Mouse (Mus musculus): ENCODE measurements around the gene Dlgap1. TPM values are rescaled to one million over a fixed set of nuclear protein-coding genes. Genes with fewer than 3 reads are reported as not detected.

Gene Dlgap1
- polyA plus RNA-seq, 1 experiment, result 310 TPM

DNA sequence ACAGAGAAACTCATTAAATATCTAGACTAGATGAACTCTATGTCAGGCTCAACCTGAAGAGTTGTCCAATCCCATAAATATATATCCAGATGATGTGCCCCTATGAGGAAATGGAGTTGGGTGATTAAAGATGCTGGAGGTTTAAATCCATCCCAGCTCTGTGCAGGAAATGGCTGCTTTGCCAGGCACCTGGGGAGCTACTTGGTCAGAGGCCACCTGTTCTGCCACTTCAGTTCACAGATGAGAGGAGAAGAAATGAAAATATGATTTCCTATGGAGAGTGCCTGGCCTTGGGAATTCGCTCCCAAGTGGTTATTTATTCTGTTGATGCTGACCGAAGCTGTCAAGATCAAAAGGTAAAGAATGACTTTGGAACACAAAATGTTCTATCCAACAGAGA is 160.3 kb downstream of the Dlgap1 start:
- Histone ChIP-seq H3K4me1 (ENCODE audit: control insufficient read depth, insufficient read depth, low read length) (no peaks in the 10 kb centered on the region; the same call in 1 of the 2 replicates), H3K4me3 (ENCODE audit: insufficient read depth, low read length) (no peak overlapping the region), H3K27ac (ENCODE audit: insufficient read depth, low read length) (no peak overlapping the region)
- TF ChIP-seq CTCF (IDR thresholded peaks at IDR 0.05; ENCODE audit: extremely low read depth, insufficient read depth, low read length) (no peak), POLR2A (IDR thresholded peaks at IDR 0.05; ENCODE audit: extremely low read depth, insufficient read depth, low read length) (no peak)

DNA sequence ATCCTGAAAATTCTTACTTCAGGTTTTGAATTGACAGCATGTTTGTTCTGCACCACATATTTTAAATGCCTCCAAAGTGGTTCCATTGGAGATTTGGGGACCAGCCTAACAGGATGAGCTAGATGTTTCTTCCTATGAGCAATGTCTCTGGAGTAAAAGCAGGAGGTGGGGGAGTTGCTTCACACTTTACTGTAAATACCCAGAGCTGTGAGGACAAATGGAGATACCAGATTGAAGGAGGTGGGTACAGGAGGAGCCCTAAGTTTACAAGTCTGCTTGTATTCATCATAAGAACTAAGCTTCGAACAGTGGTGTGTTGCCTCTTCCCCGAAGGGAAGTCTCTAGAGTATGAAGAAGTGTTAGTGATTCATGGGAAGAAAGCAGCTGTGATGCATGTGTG is 201.0 kb downstream of the Dlgap1 start:
- no peak for TF ChIP-seq CTCF (IDR thresholded peaks at IDR 0.05; ENCODE audit: extremely low read depth, insufficient read depth, low read length)
- TF ChIP-seq POLR2A (IDR thresholded peaks at IDR 0.05; ENCODE audit: extremely low read depth, insufficient read depth, low read length), result no peak
- H3K27ac ChIP-seq (ENCODE audit: insufficient read depth, low read length), result no peak overlapping the region
- H3K4me1 ChIP-seq (ENCODE audit: control insufficient read depth, insufficient read depth, low read length), result peaks cover 2% of the 10 kb centered on the region

DNA sequence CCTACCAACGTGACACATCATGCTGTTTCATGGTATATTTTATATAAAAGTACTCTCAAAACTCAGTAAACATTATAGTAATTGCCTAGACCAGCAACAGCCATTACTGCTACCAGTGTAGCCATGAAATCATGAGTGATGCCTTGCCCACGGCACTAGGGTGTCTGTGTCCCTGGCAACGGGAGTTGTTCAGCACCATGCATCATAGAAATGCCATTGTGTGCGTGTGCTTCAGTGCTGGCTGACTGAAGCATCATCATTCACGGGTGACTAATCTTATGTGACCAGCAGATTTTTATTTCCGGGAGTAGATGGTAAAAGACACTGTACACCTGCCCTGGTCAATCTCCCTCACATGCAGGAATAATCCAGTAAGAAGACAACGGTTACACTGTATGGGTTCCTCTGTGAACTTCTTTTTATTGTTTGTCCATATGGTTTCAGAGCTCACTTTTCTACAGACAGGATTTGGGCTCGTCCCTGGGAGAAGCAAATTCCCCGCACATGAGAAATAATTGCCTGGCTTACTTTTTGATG is 203.7 kb downstream of the Dlgap1 start:
- Histone ChIP-seq H3K4me3 (ENCODE audit: insufficient read depth, low read length) (no peak overlapping the region), H3K4me1 (ENCODE audit: control insufficient read depth, insufficient read depth, low read length) (peaks cover 2% of the 10 kb centered on the region), H3K27ac (ENCODE audit: insufficient read depth, low read length) (no peak overlapping the region)
- TF ChIP-seq CTCF (IDR thresholded peaks at IDR 0.05; ENCODE audit: extremely low read depth, insufficient read depth, low read length) (no peak), POLR2A (IDR thresholded peaks at IDR 0.05; ENCODE audit: extremely low read depth, insufficient read depth, low read length) (no peak)

More for the DNA sequence above, 201.0 kb downstream of the Dlgap1 start:
- H3K4me3 ChIP-seq (ENCODE audit: insufficient read depth, low read length), result no peak overlapping the region

DNA sequence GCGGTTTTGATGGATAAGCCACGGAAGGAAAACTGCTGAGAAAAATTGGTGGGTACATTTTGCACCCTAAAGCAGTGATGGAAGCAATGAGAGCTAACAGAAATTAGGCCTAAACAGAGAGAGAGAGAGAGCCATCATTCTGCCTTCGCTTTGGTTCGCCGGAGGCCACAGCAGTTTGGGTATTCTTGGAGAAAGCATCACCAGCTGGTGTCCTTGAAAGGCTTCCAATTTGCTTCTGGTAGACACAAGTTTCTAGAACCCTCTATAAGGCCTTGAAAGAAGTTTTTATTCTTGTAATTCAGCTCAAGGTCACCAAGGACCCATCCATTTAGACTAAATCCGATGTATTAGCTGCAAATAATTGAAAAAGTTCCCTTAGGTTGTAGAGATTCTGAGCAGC is 205.0 kb downstream of the Dlgap1 start:
- no peak overlapping the region for H3K27ac ChIP-seq (ENCODE audit: insufficient read depth, low read length)
- no peak for TF ChIP-seq CTCF (IDR thresholded peaks at IDR 0.05; ENCODE audit: extremely low read depth, insufficient read depth, low read length)
- no peak for TF ChIP-seq POLR2A (IDR thresholded peaks at IDR 0.05; ENCODE audit: extremely low read depth, insufficient read depth, low read length)
- H3K4me1 ChIP-seq (ENCODE audit: control insufficient read depth, insufficient read depth, low read length), result peaks cover 2% of the 10 kb centered on the region
- no peak overlapping the region for H3K4me3 ChIP-seq (ENCODE audit: insufficient read depth, low read length)

DNA sequence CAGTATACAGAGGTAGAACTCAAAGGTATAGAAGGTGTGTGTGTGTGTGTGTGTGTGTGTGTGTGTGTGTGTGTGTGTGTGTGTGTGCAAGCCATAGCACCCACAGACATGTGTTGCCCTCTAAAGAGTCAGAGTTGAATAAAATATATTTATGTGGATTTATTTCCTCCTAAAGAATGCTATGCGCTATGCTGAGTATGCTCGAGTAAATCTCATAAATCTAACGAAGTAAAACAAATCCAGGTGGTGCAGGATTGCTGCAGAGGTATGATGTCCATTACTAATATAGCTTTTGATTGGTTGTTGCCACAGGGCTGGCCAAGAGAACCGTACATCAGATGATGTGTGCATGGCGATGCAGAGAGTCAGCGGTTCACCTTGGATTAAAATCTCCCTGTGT is 222.4 kb downstream of the Dlgap1 start:
- no peak overlapping the region for H3K27ac ChIP-seq (ENCODE audit: insufficient read depth, low read length)
- H3K4me1 ChIP-seq (ENCODE audit: control insufficient read depth, insufficient read depth, low read length), result no peaks in the 10 kb centered on the region
- TF ChIP-seq CTCF (IDR thresholded peaks at IDR 0.05; ENCODE audit: extremely low read depth, insufficient read depth, low read length), result no peak
- no peak for TF ChIP-seq POLR2A (IDR thresholded peaks at IDR 0.05; ENCODE audit: extremely low read depth, insufficient read depth, low read length)
- no peak overlapping the region for H3K4me3 ChIP-seq (ENCODE audit: insufficient read depth, low read length)

DNA sequence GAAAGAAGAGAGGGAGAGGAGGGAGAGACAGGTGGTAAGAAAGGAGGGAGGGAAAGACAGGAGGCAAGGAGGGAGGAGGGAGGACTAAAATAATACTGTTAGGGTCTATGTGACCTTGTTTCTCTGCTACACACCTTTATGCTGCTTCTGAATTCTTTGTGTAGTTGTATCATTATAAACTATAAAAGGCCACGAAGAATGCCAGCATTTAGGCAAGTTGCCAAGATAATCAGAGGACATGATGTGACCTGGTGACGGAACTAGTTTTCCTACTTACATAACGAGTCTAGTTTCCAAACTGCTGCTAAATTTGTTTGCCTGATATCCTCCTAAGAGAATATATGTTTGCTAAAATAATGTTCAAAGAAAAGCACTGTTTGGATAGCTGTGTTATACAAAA is 254.0 kb downstream of the Dlgap1 start:
- H3K4me1 ChIP-seq (ENCODE audit: control insufficient read depth, insufficient read depth, low read length), result no peaks in the 10 kb centered on the region
- no peak overlapping the region for H3K27ac ChIP-seq (ENCODE audit: insufficient read depth, low read length)
- TF ChIP-seq CTCF (IDR thresholded peaks at IDR 0.05; ENCODE audit: extremely low read depth, insufficient read depth, low read length) (no peak), POLR2A (IDR thresholded peaks at IDR 0.05; ENCODE audit: extremely low read depth, insufficient read depth, low read length) (no peak)
- no peak overlapping the region for H3K4me3 ChIP-seq (ENCODE audit: insufficient read depth, low read length)

DNA sequence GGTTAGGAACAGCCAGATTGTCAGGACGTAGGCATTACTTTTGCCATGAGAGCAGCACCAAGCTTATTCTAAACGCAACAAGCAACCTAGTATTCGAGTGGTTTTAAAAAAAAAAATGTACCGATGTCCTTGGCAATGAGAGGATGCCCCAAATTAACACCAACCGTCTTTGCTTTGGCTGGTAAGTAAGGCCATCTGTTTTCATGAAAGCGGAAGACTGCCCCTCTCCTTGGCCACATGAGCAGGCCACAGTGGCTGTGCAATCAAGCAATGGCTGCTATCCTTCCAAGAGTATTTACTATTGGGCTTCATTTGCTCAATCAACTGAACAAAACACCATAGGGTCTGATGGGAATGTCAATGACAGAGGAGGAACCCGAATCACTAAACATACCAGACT is 278.5 kb downstream of the Dlgap1 start:
- Histone ChIP-seq H3K27ac (ENCODE audit: insufficient read depth, low read length) (no peak overlapping the region), H3K4me1 (ENCODE audit: control insufficient read depth, insufficient read depth, low read length) (no peaks in the 10 kb centered on the region), H3K4me3 (ENCODE audit: insufficient read depth, low read length) (no peak overlapping the region)
- no peak for TF ChIP-seq POLR2A (IDR thresholded peaks at IDR 0.05; ENCODE audit: extremely low read depth, insufficient read depth, low read length)
- no peak for TF ChIP-seq CTCF (IDR thresholded peaks at IDR 0.05; ENCODE audit: extremely low read depth, insufficient read depth, low read length)

DNA sequence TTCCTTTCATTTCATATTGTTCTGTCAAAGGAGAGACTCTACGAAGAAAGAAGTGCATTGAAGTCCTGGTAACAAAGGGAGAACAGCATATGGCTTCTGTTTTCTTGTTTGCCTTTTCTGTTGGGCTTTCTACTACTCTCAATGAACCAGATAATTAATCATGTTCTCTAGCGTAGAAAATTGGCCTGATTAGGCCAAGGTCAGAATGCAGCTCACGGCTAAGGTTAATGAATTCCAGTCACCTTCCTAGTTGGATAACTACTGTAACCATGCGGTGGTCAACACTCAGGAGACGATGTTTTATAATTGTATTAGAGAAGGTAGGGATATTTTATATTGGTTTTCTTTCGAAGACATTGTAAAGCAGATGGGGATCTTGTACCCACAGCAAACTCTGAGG is 279.4 kb downstream of the Dlgap1 start:
- TF ChIP-seq CTCF (IDR thresholded peaks at IDR 0.05; ENCODE audit: extremely low read depth, insufficient read depth, low read length) (no peak), POLR2A (IDR thresholded peaks at IDR 0.05; ENCODE audit: extremely low read depth, insufficient read depth, low read length) (no peak)
- Histone ChIP-seq H3K4me3 (ENCODE audit: insufficient read depth, low read length) (no peak overlapping the region), H3K27ac (ENCODE audit: insufficient read depth, low read length) (no peak overlapping the region), H3K4me1 (ENCODE audit: control insufficient read depth, insufficient read depth, low read length) (no peaks in the 10 kb centered on the region)

DNA sequence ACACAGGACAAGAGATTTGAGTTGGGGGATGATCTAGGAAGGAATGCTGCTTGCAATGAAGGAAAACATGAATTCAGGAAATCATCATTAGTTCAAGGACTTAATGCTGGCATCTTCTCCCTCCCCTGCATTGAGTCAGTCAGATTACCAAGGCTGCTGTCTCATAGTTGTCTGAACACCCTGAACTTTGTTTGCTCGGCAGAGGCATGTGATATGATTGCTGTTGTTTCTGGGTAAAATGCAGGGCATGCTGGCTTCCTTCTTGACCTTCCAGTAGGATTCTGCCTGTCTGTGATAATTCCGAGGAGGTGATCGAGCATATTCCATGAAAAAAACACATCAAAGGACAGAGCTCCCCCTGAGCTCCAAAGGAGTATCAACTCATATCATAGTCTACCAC is 283.6 kb downstream of the Dlgap1 start:
- Histone ChIP-seq H3K27ac (ENCODE audit: insufficient read depth, low read length) (no peak overlapping the region), H3K4me3 (ENCODE audit: insufficient read depth, low read length) (no peak overlapping the region), H3K4me1 (ENCODE audit: control insufficient read depth, insufficient read depth, low read length) (peaks cover 3% of the 10 kb centered on the region)
- no peak for TF ChIP-seq POLR2A (IDR thresholded peaks at IDR 0.05; ENCODE audit: extremely low read depth, insufficient read depth, low read length)
- no peak for TF ChIP-seq CTCF (IDR thresholded peaks at IDR 0.05; ENCODE audit: extremely low read depth, insufficient read depth, low read length)

DNA sequence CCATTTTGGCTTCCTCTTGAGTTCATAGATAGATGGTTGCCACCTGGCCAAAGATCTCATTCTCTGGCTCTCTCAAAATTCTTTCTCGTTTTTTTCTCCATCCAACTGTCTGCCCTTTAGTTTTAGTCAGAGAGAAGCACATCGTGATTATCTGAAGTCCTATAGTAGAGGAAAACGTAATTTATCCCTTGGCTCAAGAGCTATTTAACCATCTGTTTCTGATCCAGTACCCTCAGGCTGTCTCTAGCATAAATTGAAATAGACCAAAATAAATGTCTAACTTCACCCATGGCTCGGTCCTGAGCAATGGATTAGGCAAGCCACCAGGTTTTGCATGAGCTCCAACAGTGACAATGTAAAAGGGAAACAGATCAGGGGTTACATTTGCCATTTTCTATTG is 287.5 kb downstream of the Dlgap1 start:
- H3K4me3 ChIP-seq (ENCODE audit: insufficient read depth, low read length), result no peak overlapping the region
- TF ChIP-seq CTCF (IDR thresholded peaks at IDR 0.05; ENCODE audit: extremely low read depth, insufficient read depth, low read length) (no peak), POLR2A (IDR thresholded peaks at IDR 0.05; ENCODE audit: extremely low read depth, insufficient read depth, low read length) (no peak)
- no peak overlapping the region for H3K27ac ChIP-seq (ENCODE audit: insufficient read depth, low read length)
- peaks cover 3% of the 10 kb centered on the region for H3K4me1 ChIP-seq (ENCODE audit: control insufficient read depth, insufficient read depth, low read length)
